Mouse (Mus musculus) embryonic stem cell, embryonic (primary cell): Measurements from ENCODE around the gene Ano1.

ENCODE experiments used
- CTCF ChIA-PET, 4 experiments: fragments of 300-600 bp in 2 of 4; fragments of 350-600 bp in 2 of 4; sonication (Branson Sonifier 250); formaldehyde crosslinking; loops; one replicate each; lab custom pipeline; 2022; ENCODE audit warnings: inconsistent platforms in 2 of 4; lab: Charles Lee
- POLR2A ChIA-PET, 4 experiments: fragments of 300-600 bp in 2 of 4; fragments of 350-600 bp in 2 of 4; sonication (Branson Sonifier 250); formaldehyde crosslinking; loops; one replicate each; lab custom pipeline; 2022; ENCODE audit warnings: antibody characterized with exemption in 4 of 4, inconsistent platforms in 1 of 4; lab: Charles Lee

Gene Ano1

GRCm38 (mm10) chr7:144777805-144778204, 26.0 kb upstream of the Ano1 start:
- ChIA-PET POLR2A (no interaction called here), CTCF (interaction anchor here in 3 of 4 experiments (0.6 to 3.3 kb wide), 4 partner anchors 12 to 194 kb away, joined by 3 to 13 read pairs (median 6); no protein-coding TSS in a partner anchor)

- POLR2A ChIA-PET, result interaction anchor here in 3 of 4 experiments (0.7 to 2.1 kb wide), 6 partner anchors 30 to 194 kb away, joined by 3 to 11 read pairs (median 3); partner anchors contain the start of gene Fadd (in 1 of the 3)
- CTCF ChIA-PET, result interaction anchor here (0.5 to 4.2 kb wide), 69 partner anchors 8 to 495 kb away, joined by 3 to 109 read pairs (median 4); partner anchors contain the start of gene Fadd (in 2 of the 4)
These were observed 24.2 kb upstream of the Ano1 start for GRCm38 (mm10) chr7:144775804-144776447.

- POLR2A ChIA-PET, result interaction anchor here in 3 of 4 experiments (0.9 to 2.1 kb wide), 4 partner anchors 31 to 193 kb away, joined by 3 to 11 read pairs (median 3); partner anchors contain the start of gene Fadd (in 1 of the 3)
- CTCF ChIA-PET, result interaction anchor here (0.8 to 4.2 kb wide), 23 partner anchors 8 to 194 kb away, joined by 3 to 109 read pairs (median 6); partner anchors contain the start of gene Fadd (in 2 of the 4)
These were observed 23.4 kb upstream of the Ano1 start for GRCm38 (mm10) chr7:144775214-144775613.

DNA sequence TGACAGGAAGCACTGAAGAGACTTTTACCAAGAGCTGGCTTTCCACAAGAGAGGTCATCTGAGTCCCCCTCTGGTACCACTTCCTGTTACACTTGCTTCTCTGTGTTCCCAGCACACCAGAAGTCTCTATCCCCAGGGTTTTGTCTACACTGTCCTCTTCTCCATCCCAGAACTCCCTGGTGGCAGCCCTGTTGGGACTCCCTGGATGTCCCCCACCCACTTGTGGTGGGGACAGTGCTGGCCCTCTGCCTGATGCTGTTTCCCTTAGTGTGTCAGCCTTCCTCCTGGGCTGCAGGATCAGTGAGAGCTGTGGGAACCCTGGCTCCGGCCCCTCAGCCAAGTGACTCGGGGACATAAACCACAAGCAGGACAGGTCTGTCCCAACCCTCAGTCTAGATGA, 22.5 kb upstream of the Ano1 start:
- CTCF ChIA-PET, result interaction anchor here in 2 of 4 experiments (1.7 to 4.2 kb wide), 4 partner anchors 133 to 192 kb away, joined by 5 to 109 read pairs (median 26); partner anchors contain the start of gene Fadd (in 1 of the 2)
- POLR2A ChIA-PET, result interaction anchor here in 1 of 4 experiments (0.8 kb wide), 1 partner anchor 195 kb away, joined by 3 read pairs; no protein-coding TSS in a partner anchor

GRCm38 (mm10) chr7:144770116-144770515, 18.3 kb upstream of the Ano1 start:
- ChIA-PET POLR2A (no interaction called here), CTCF (no interaction called here)

- ChIA-PET POLR2A (no interaction called here), CTCF (interaction anchor here in 2 of 4 experiments (0.5 to 1.7 kb wide), 2 partner anchors 182 to 1001 kb away, joined by 3 to 4 read pairs; no protein-coding TSS in a partner anchor)
These were observed 17.8 kb upstream of the Ano1 start for GRCm38 (mm10) chr7:144769434-144770080.

- POLR2A ChIA-PET, result interaction anchor here in 1 of 4 experiments (0.6 kb wide), 1 partner anchor 218 kb away, joined by 4 read pairs; no protein-coding TSS in a partner anchor
- CTCF ChIA-PET, result interaction anchor here in 1 of 4 experiments (1.7 kb wide), 1 partner anchor 182 kb away, joined by 4 read pairs; no protein-coding TSS in a partner anchor
These were observed 17.1 kb upstream of the Ano1 start for GRCm38 (mm10) chr7:144768845-144769244.

DNA sequence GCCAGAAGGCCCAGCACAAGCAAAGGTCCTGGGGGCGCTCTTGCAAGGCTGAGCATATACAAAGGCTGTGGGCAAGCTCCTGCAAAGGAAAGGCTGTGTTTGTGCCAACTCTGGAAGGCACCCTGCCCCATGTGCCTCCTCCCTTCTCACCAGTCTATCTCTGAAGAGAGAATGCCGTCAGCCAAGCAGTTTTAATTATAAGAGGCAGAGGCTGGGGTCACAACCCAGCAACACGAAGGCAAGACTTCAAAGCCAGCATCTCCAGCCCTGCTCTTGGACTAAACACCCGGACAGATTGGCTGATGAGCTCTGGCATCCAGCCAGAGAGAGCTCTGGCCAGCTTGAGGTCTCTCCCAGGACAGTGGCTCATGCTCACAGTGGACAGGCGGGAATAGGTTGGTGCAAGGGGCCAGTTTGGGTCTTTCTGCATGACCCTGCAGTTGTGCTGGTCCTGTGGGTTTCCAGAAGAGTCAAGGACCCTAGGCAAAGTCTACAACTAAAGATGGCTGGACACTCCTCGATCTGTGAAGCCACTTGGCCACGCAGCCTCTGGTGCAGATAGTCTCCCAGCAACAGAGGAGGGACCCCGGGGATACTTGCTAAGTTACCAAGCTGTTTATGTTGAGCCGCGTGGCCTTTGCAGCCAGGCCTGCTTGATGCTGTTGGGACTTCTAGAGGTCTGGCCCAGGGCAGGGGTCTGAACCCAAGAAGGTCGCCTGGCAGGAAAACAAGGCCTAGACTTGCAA, 12.9 kb upstream of the Ano1 start:
- POLR2A ChIA-PET, result interaction anchor here in 1 of 4 experiments (1.1 kb wide), 1 partner anchor 144 kb away, joined by 3 read pairs; no protein-coding TSS in a partner anchor
- CTCF ChIA-PET, result interaction anchor here in 1 of 4 experiments (1.0 kb wide), 1 partner anchor 11 kb away, joined by 3 read pairs; no protein-coding TSS in a partner anchor

- ChIA-PET CTCF (interaction anchor here in 1 of 4 experiments (1.0 kb wide), 1 partner anchor 12 kb away, joined by 3 read pairs; no protein-coding TSS in a partner anchor), POLR2A (interaction anchor here in 1 of 4 experiments (1.1 kb wide), 1 partner anchor 144 kb away, joined by 3 read pairs; no protein-coding TSS in a partner anchor)
These were observed 12.2 kb upstream of the Ano1 start for GRCm38 (mm10) chr7:144764013-144764412.

GRCm38 (mm10) chr7:144762496-144763235, 10.9 kb upstream of the Ano1 start:
- ChIA-PET POLR2A (interaction anchor here in 1 of 4 experiments (1.0 kb wide), 1 partner anchor 33 kb away, joined by 3 read pairs; no protein-coding TSS in a partner anchor), CTCF (interaction anchor here in 2 of 4 experiments (0.5 to 0.6 kb wide), 2 partner anchors 173 to 558 kb away, joined by 3 to 7 read pairs; no protein-coding TSS in a partner anchor)

GRCm38 (mm10) chr7:144760228-144760627, 8.5 kb upstream of the Ano1 start:
- POLR2A ChIA-PET, result no interaction called here
- CTCF ChIA-PET, result interaction anchor here in 1 of 4 experiments (1.1 kb wide), 1 partner anchor 16 kb away, joined by 3 read pairs; no protein-coding TSS in a partner anchor

DNA sequence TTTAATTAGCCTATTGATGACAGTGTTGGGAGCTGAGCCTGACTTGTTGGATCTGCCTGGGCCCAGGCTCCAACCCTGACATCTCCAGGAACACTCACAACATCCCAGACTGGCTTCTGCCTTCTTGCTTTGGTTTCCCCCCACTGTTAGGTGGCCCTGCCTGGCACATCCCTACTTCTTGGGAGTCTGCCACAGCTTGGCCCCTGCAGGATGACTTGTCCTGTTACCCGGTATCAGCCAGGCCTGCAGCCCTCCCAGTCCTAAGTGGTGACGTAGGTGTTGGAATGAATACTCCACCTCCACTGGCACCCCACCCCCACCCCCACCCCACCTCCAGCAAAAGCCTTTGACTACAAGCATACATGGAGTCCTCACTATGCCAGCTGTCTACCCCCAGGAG, 7.7 kb upstream of the Ano1 start:
- POLR2A ChIA-PET, result no interaction called here
- CTCF ChIA-PET, result no interaction called here

- POLR2A ChIA-PET, result interaction anchor here in 1 of 4 experiments (0.8 kb wide), 1 partner anchor 75 kb away, joined by 3 read pairs; no protein-coding TSS in a partner anchor
These were observed 4.0 kb upstream of the Ano1 start for GRCm38 (mm10) chr7:144755511-144756378.

DNA sequence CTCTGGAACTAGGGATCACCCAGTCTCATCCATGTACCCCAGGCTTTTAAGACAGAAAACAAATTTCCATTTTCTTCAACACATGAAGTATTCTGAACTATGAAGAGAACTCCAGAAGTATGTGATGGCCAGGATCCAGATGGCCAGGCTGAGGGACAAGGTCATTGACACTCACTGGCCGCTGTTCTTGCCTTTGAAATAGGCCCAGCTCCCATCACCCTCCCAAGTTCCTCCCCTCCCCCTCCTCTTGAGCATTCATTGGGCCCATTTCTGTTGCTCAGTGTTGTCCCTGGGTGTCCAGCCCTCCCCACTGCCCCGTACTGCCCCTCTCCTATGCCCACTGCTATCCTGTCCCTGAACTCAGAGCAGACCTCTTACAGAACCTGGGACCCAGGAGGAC, 2.9 kb upstream of the Ano1 start:
- ChIA-PET POLR2A (interaction anchor here in 1 of 4 experiments (0.7 kb wide), 1 partner anchor 55 kb away, joined by 6 read pairs; no protein-coding TSS in a partner anchor), CTCF (interaction anchor here in 1 of 4 experiments (0.7 kb wide), 1 partner anchor 343 kb away, joined by 4 read pairs; no protein-coding TSS in a partner anchor)

More at GRCm38 (mm10) chr7:144755511-144756378, 4.0 kb upstream of the Ano1 start:
- CTCF ChIA-PET, result interaction anchor here in 2 of 4 experiments (0.5 to 0.7 kb wide), 2 partner anchors 133 to 176 kb away, joined by 3 read pairs; no protein-coding TSS in a partner anchor

- ChIA-PET CTCF (interaction anchor here in 1 of 4 experiments (1.0 kb wide), 1 partner anchor 22 kb away, joined by 3 read pairs; no protein-coding TSS in a partner anchor), POLR2A (interaction anchor here in 1 of 4 experiments (0.5 kb wide), 1 partner anchor 374 kb away, joined by 5 read pairs; no protein-coding TSS in a partner anchor)
These were observed 1.9 kb upstream of the Ano1 start for GRCm38 (mm10) chr7:144753657-144754031.
